Mouse (Mus musculus): ENCODE results near the gene Slc9a3.

DNA sequence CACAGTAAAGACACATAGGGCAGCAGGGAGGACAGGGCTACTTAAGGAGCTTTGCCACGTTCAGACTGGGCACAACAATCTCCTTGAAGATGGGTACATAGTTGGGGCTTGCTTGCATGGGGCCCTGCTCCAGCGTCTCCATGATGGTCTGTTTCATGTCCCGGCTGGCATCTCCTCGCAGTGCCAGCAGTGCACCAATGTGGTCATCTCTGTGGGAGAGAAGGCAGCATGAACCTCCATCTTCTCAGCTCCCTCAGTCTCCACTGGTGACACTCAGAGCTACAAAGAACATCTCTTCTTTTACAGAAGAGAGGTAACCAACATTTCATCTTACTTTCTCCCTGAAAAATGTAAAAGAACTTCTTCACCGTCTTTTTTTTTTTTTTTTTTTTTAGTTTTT lies 50.8 kb downstream of the Slc9a3 start:
- no peak for TF ChIP-seq CTCF (IDR thresholded peaks at IDR 0.05; ENCODE audit: low read depth, low read length)
- TF ChIP-seq TAL1 (conservative IDR thresholded peaks at IDR 0.05; ENCODE audit: low read depth, low read length), result no peak
- no peak for TF ChIP-seq GATA1 (IDR thresholded peaks at IDR 0.05; ENCODE audit: borderline replicate concordance, low read length)
- TF ChIP-seq GATA2 (IDR thresholded peaks at IDR 0.05; ENCODE audit: borderline replicate concordance, low read depth, low read length), result no peak
